Mouse (Mus musculus) adrenal gland, adult 2 months (tissue): ENCODE measurements around the gene Vmn1r46. TPM values are rescaled to one million over a fixed set of nuclear protein-coding genes. Genes with fewer than 3 reads are reported as not detected.
"Not testable (repeated sequence)": the region's sequence is repeated elsewhere in the genome, so short reads cannot be mapped to it uniquely, and the experiment has no call there.

Source experiments
- DNase-seq: peaks from one replicate; pipeline ENCODE4 v3.0.0; 2021
- long read RNA-seq: library from polyadenylated mRNA; stranded (forward); transcript quantifications from one replicate; pipeline ENCODE4 v2.0.0, GENCODE M21; 2021
- polyA plus RNA-seq: library from polyadenylated mRNA; depleted of rRNA; stranded (reverse); fragments of >200 nt; gene quantifications from 2 replicates; pipeline ENCODE4 v1.2.3, GENCODE M21; 2012; rRNA removed
- total RNA-seq, 2 experiments: library from RNA; stranded (reverse); gene quantifications; 2 replicates each; pipeline ENCODE4 v1.2.3; 2021

Gene Vmn1r46
- not detected for total RNA-seq
- not detected in 2 replicates for polyA plus RNA-seq
- long read RNA-seq: 0 reads

DNA sequence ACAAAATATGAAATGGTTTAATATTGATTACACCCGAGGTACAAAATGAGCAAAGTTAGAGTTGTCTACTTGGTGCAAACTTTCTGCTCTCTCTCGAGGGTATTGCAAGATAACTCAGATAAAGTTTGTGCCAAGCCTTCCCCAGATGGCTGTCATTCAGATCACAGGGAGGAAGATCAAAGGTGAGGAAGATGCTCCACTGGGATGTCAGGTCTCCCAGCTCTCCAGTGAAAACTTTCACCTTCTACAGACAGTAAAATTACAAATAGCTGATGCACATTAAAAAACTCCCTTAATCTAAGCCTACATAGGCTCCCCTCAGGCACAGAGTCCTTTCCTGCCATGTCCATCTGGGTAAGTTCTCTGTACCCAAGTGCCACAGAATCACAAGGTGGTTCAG, at the start of gene Vmn1r46:
Gene Vmn1r46, plus strand, starts transcription at position 301 of the 400 bp plus-strand sequence.
- no peak for DNase-seq

DNA sequence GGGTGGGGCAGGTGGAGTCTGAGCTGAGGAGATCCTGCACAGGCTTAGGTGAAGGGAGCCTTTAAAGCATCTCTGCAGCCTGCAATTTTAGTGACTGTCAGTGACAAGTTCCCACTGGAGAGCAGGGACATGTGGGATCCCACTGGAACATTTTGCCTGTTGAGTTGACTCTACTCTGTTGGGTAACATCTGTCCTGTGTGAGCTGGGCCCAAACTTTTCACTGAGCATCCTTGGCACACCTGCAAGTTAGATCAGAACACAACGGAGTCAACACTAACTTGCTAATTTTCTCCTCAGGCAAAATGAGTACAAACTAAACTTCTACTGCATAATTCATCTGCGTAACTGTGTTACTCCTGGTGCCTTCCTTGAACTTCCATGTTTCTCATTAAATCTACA, 28.6 kb upstream of the Vmn1r46 start, which contains the start of gene Vmn1r45:
Gene Vmn1r45, minus strand, starts transcription at position 101 of the 400 bp plus-strand sequence.
- DNase-seq: not testable (repeated sequence)

DNA sequence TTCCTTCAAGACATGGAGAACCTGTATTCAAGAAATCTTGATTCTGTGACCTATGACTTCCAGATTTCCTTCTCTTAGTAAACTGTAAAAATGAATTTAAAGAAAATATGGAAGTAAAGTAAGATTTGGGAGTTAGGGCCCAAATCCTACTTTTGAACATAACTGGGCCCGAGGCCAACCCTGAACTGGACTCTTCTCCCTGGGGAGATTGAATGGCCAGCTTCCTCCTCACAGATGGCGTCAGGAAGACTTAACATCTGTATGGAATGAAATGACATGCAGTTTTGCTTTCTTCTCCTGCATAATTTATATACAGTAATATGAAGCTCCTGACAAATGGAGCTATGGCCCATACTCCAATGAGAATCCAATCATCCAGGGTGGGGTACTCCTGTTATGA, 28.2 kb upstream of the Vmn1r46 start:
- DNase-seq: no peak

DNA sequence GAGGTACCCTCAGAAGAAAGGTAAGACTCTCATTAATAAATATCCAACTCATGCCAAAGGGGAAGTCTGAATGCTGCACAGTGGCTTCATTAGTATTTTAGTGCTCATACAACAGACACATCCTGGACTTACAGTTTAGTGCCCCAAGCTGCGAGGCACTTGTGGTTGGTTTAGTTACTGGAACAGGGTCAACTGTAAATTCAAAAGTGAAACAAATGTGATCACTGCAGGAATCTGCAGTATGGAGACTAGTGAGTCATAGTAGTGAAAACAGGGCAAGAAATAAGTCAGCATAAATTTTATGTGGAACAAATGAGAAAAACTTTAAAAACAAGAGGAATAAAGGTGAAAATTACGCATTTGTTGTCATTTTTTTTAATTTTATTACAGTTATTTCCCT, 15.6 kb upstream of the Vmn1r46 start:
- DNase-seq: no peak

DNA sequence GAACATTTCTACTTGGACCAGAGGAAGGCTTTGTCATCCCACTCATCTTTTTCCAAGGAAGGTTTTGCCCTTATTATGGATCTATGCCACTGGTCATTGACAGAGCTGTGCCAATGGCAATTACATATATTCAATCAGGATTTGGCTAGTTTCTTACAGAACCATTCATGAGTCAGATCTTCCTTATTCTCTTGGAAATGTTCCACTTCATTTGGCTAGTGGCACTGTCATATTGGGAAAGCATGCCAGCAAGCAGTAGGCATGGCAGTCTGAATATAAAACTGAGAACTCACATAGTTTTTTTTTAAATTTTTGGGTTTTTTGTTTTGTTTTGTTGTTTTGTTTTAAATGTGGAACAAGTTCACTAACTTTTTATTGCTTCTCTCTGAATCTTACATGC, 2.8 kb upstream of the Vmn1r46 start:
- no peak for DNase-seq

DNA sequence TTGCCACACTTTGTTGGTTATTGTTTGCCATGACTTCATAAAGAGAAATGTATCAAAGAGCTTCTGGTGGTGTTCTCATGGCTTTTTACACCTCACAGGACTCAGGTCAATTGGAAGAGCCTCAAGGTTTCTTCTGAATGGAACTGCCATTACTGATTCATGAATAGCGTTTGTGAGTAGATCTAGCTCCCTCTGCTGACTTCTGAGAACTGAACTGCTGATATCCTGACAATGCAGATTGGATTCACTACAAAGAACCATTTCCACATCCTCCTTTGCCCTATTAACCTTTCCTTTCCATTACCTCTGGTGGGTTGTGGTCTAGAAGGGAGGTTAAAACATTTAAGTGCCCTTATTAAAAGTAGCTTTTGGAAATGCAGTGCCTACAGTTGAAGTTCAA, 16.9 kb downstream of the Vmn1r46 start:
- no peak for DNase-seq

DNA sequence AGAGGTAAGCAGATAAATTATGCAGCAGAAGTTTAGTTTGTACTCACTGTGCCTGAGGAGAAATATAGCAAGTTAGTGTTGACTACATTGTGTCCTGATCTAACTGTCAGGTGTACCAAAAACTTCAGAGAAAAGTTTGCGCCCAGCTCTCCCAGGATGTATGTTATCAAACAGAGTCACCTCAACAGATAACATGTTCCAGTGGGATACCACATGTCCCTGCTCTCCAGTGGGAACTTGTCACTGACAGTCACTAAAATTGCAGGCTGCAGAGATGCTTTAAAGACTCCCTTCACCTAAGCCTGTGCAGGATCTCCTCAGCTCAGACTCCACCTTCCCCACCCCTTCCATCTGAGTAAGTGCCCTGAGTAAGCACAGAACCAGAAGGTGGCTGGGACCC, 46.7 kb downstream of the Vmn1r46 start, which contains the start of gene Vmn1r47:
Gene Vmn1r47, plus strand, starts transcription at position 301 of the 400 bp plus-strand sequence.
- DNase-seq: not testable (repeated sequence)

Other genes starting within 250 kb of the Vmn1r46 start
- gene Vmn1r41, start 228.5 kb upstream of the Vmn1r46 start, total RNA-seq: not detected
- gene Vmn1r41, start 228.5 kb upstream of the Vmn1r46 start, polyA plus RNA-seq: not detected in 2 replicates
- not detected for gene Vmn1r42, start 92.9 kb upstream of the Vmn1r46 start, total RNA-seq
- gene Vmn1r42, start 92.9 kb upstream of the Vmn1r46 start, polyA plus RNA-seq: not detected in 2 replicates
- gene Vmn1r43, start 92.9 kb upstream of the Vmn1r46 start, total RNA-seq: not detected
- not detected in 2 replicates for gene Vmn1r43, start 92.9 kb upstream of the Vmn1r46 start, polyA plus RNA-seq
- gene Vmn1r44, start 85.7 kb upstream of the Vmn1r46 start, total RNA-seq: not detected
- not detected in 2 replicates for gene Vmn1r44, start 85.7 kb upstream of the Vmn1r46 start, polyA plus RNA-seq
- gene Vmn1r45, start 28.7 kb upstream of the Vmn1r46 start, total RNA-seq: not detected
- gene Vmn1r45, start 28.7 kb upstream of the Vmn1r46 start, polyA plus RNA-seq: not detected in 2 replicates
- not detected for gene Vmn1r47, start 46.8 kb downstream of the Vmn1r46 start, total RNA-seq
- gene Vmn1r47, start 46.8 kb downstream of the Vmn1r46 start, polyA plus RNA-seq: not detected in 2 replicates
- not detected for gene Vmn1r48, start 67.5 kb downstream of the Vmn1r46 start, total RNA-seq
- not detected in 2 replicates for gene Vmn1r48, start 67.5 kb downstream of the Vmn1r46 start, polyA plus RNA-seq
- not detected for gene Vmn1r49, start 109.2 kb downstream of the Vmn1r46 start, total RNA-seq
- not detected in 2 replicates for gene Vmn1r49, start 109.2 kb downstream of the Vmn1r46 start, polyA plus RNA-seq
- not detected for gene Vmn1r50, start 132.1 kb downstream of the Vmn1r46 start, total RNA-seq
- not detected in 2 replicates for gene Vmn1r50, start 132.1 kb downstream of the Vmn1r46 start, polyA plus RNA-seq
- not detected for gene Vmn1r51, start 153.3 kb downstream of the Vmn1r46 start, total RNA-seq
- gene Vmn1r51, start 153.3 kb downstream of the Vmn1r46 start, polyA plus RNA-seq: not detected in 2 replicates
- gene Vmn1r52, start 205.5 kb downstream of the Vmn1r46 start, total RNA-seq: not detected
- gene Vmn1r52, start 205.5 kb downstream of the Vmn1r46 start, polyA plus RNA-seq: not detected in 2 replicates
- not detected for gene V1ra8, start 233.5 kb downstream of the Vmn1r46 start, total RNA-seq
- not detected in 2 replicates for gene V1ra8, start 233.5 kb downstream of the Vmn1r46 start, polyA plus RNA-seq